Mouse (Mus musculus) midbrain, embryonic 11.5 days (tissue): ENCODE results near the gene Sv2b. TPM values are rescaled to one million over a fixed set of nuclear protein-coding genes. Genes with fewer than 3 reads are reported as not detected.

Source experiments
- ATAC-seq: fragments of 200-750 bp; cut with Nextera tagmentation; 2 replicates; pipeline ENCODE4 v1.8.0; 2017; ENCODE audit warnings: moderate TSS enrichment, moderate library complexity; ENCODE audit not compliant: low FRiP score
- DNase-seq: peaks from one replicate; pipeline ENCODE4 v3.0.0; 2015; ENCODE audit warnings: low spot score; ENCODE audit errors: missing footprints
- H3K27ac ChIP-seq: fragments of 300-500 bp; sonication (generic); 2 replicates; pipeline ENCODE4 v1.5.1; 2014; ENCODE audit warnings: low read depth, low read length
- H3K27me3 ChIP-seq: fragments of 300-500 bp; sonication (generic); 2 replicates; pipeline ENCODE4 v1.6.1; 2014; ENCODE audit warnings: mild to moderate bottlenecking, low read length, moderate library complexity, mixed read lengths; ENCODE audit not compliant: control insufficient read depth, insufficient read depth
- H3K36me3 ChIP-seq: fragments of 300-500 bp; sonication (generic); 2 replicates; pipeline ENCODE4 v1.6.1; 2014; ENCODE audit warnings: mild to moderate bottlenecking, low read length, moderate library complexity, mixed read lengths; ENCODE audit not compliant: control insufficient read depth, insufficient read depth
- H3K4me1 ChIP-seq: fragments of 300-500 bp; sonication (generic); 2 replicates; pipeline ENCODE4 v1.6.1; 2014; ENCODE audit warnings: low read length; ENCODE audit not compliant: control insufficient read depth, insufficient read depth
- H3K4me2 ChIP-seq: fragments of 300-500 bp; sonication (generic); 2 replicates; pipeline ENCODE4 v1.6.1; 2014; ENCODE audit warnings: mild to moderate bottlenecking, moderate library complexity
- H3K4me3 ChIP-seq: fragments of 300-500 bp; sonication (generic); 2 replicates; pipeline ENCODE4 v1.5.1; 2014; ENCODE audit warnings: low read depth, low read length
- H3K9ac ChIP-seq: fragments of 300-500 bp; sonication (generic); 2 replicates; pipeline ENCODE4 v1.6.1; 2014; ENCODE audit warnings: low read length
- H3K9me3 ChIP-seq: fragments of 300-500 bp; sonication (generic); 2 replicates; pipeline ENCODE4 v1.6.1; 2016; ENCODE audit warnings: low read length; ENCODE audit not compliant: control insufficient read depth
- WGBS: fragments of 180-500 bp; shearing (Covaris S2); extraction: QIAGEN DNeasy Blood & Tissue Kit; methylation state at CpG from one replicate; pipeline ENCODE4 v1.1.7; 2014; 5-methylcytosine and 5-hydroxymethylcytosine counted together
- polyA plus RNA-seq: library from polyadenylated mRNA; unstranded; fragments of >200 nt; fragmentation: Nextera tagmentation; extraction: Ambion mirVana; gene quantifications from 2 replicates; pipeline ENCODE4 v1.2.1, GENCODE M21; 2014

Gene Sv2b
- polyA plus RNA-seq, 1 experiment from 2014 or later: 1.8 TPM

DNA sequence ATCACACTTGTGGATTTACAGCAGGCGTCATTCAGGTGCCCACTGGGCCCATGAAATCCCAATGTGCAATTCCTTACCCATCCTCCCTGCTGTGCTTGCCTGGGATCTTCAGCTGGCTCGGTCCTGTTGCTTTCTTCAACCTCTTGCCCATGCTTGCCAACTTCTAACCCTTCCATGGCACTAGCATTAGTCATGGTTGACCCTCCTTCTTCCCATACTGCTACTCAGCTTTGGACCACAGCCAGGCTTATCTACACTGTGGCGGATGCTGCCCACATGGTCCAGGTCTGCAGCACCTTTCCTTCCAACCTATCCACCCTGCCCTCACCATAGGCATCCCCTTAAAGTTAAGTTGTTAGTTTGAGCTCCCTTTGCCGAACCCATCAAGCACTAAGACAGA lies 28.0 kb downstream of the Sv2b start:
- no peak overlapping the region for H3K27ac ChIP-seq
- H3K9ac ChIP-seq: no peak overlapping the region
- H3K36me3 ChIP-seq: no peaks in the 10 kb centered on the region
- no peaks in the 10 kb centered on the region for H3K9me3 ChIP-seq
- H3K27me3 ChIP-seq: no peaks in the 10 kb centered on the region
- no peak for ATAC-seq
- H3K4me3 ChIP-seq: no peak overlapping the region
- 85% methylated on average over 4 of the region's 4 CpGs for WGBS
- no peak for DNase-seq
- H3K4me2 ChIP-seq: no peak overlapping the region
- H3K4me1 ChIP-seq: no peaks in the 10 kb centered on the region; the same call in 1 of the 2 replicates

DNA sequence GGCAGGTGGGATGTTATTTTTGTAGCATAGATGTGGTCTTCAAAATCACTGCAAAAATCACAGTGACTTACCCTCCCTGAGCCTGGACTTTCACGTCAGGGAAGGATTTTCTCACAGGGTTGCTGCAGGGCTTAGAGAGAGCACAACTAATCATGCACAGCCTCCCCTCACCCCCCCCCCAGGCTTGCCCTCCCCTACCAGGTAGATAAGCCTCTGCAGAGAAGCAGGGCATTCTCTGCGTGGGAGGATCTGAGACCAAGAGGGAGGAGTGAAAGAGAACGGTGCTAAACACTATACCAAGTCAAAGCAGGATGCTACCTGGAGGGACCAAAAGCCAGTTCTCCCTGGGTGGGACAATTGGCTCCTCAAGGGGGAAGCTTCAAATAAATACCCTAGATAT lies 31.2 kb downstream of the Sv2b start:
- no peaks in the 10 kb centered on the region for H3K36me3 ChIP-seq
- H3K9me3 ChIP-seq: no peaks in the 10 kb centered on the region
- no peak overlapping the region for H3K27ac ChIP-seq
- H3K9ac ChIP-seq: no peak overlapping the region
- no peaks in the 10 kb centered on the region; the same call in 1 of the 2 replicates for H3K4me1 ChIP-seq
- no peak for ATAC-seq
- no peaks in the 10 kb centered on the region for H3K27me3 ChIP-seq
- no peak overlapping the region for H3K4me2 ChIP-seq
- DNase-seq: no peak
- 10% methylated on average over 3 of the region's 3 CpGs for WGBS
- no peak overlapping the region for H3K4me3 ChIP-seq

DNA sequence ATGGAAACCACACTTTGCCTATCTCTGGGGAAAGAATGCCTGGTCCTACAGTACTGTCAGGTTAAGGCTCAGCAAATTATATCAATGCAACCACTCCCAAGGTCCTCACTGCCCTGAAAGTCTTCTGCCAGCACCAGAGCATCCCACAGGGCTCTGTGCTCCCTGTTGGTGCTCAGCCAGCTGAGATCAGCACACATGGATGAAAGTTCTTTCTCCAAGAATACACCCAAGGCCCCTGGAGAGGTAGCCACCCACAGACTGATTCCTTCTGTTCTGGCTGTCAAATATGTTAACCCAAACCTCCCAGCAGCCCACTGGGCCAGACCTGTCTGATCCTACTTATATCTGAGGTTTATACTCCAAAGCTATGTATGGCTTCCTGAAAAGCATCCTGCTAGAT lies 32.3 kb downstream of the Sv2b start:
- Histone ChIP-seq H3K36me3 (no peaks in the 10 kb centered on the region), H3K27ac (no peak overlapping the region), H3K4me2 (no peak overlapping the region), H3K4me1 (no peaks in the 10 kb centered on the region; the same call in 1 of the 2 replicates), H3K4me3 (no peak overlapping the region), H3K27me3 (no peaks in the 10 kb centered on the region), H3K9me3 (no peaks in the 10 kb centered on the region), H3K9ac (no peak overlapping the region)
- no peak for ATAC-seq
- no peak for DNase-seq

DNA sequence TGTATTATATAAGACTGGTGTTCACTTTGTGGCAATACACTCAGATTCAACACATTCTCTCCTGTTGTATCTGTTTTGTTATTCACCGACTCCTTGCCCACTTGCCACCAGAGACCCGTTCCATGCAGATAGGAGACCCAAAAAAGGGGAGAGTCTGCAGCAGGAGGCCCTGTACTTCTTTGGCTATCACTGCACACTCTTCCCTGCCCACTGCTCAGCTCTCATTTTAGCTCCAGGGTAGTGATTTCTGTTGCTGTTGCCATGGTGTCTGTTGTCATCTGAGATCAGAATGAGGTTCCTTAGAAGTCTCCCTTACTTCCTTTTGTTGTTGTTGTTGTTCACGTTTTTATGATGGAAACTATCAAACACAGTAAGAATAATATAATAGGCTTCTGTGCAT lies 34.5 kb downstream of the Sv2b start:
- no peak overlapping the region for H3K4me3 ChIP-seq
- ATAC-seq: no peak
- 58% methylated on average over 3 of the region's 3 CpGs for WGBS

DNA sequence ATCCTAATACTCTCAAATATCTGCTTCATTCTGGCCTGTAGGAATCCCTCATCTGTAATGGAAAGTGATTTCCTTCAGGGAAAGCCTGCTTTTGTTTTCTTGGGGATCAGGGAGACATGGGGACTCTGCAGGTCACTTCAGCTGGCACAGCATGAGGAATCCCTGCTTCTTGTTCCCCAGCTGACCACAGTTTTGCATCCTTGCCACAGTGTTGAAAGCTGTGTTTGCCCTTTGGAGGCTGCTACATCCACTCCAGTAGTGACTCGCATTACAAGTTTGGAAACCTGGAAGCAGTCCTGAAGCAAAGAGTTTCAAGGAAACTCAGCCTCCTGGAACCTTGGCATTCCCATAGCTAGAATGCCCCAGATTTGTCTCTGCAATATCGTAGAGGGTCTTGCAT lies 35.4 kb downstream of the Sv2b start:
- H3K4me3 ChIP-seq: no peak overlapping the region
- H3K27me3 ChIP-seq: no peaks in the 10 kb centered on the region
- no peaks in the 10 kb centered on the region for H3K4me1 ChIP-seq
- H3K27ac ChIP-seq: no peak overlapping the region
- no peaks in the 10 kb centered on the region for H3K36me3 ChIP-seq
- 49% methylated on average over 2 of the region's 2 CpGs for WGBS
- H3K9ac ChIP-seq: no peak overlapping the region
- no peak for ATAC-seq
- H3K4me2 ChIP-seq: no peak overlapping the region
- DNase-seq: no peak
- H3K9me3 ChIP-seq: no peaks in the 10 kb centered on the region

More for the DNA sequence above, 34.5 kb downstream of the Sv2b start:
- no peak overlapping the region for H3K27ac ChIP-seq
- H3K27me3 ChIP-seq: no peaks in the 10 kb centered on the region
- H3K4me1 ChIP-seq: no peaks in the 10 kb centered on the region
- no peak overlapping the region for H3K4me2 ChIP-seq
- H3K9ac ChIP-seq: no peak overlapping the region
- H3K36me3 ChIP-seq: no peaks in the 10 kb centered on the region
- peak; percentile 33 for DNase-seq
- no peaks in the 10 kb centered on the region for H3K9me3 ChIP-seq

DNA sequence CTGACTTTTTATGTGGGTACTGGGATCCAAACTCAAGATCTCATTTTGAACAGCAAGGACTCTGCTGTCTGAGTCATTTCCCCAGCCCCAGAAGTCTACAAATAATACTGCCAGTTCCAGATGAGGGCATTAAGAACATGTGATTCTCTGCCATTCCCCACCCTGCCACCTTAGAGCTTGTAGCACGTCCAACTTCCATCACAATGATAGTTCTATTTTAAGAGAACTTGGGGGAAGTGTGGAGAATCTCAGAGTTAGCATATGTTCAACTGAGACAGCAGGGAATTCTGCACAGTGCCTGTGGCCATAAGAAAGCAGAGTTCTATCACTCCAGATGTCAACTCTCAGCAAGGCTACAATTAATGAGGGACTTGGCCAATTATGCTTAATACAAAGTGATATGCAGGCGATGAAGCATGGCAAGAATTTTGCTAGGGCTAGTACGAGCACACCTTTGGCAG lies 37.1 kb downstream of the Sv2b start:
- Histone ChIP-seq H3K36me3 (no peaks in the 10 kb centered on the region), H3K9ac (no peak overlapping the region), H3K4me1 (no peaks in the 10 kb centered on the region), H3K27me3 (no peaks in the 10 kb centered on the region), H3K4me3 (no peak overlapping the region), H3K27ac (no peak overlapping the region), H3K4me2 (no peak overlapping the region), H3K9me3 (no peaks in the 10 kb centered on the region)
- 77% methylated on average over 3 of the region's 3 CpGs for WGBS
- ATAC-seq: no peak
- DNase-seq: peak; percentile 64

DNA sequence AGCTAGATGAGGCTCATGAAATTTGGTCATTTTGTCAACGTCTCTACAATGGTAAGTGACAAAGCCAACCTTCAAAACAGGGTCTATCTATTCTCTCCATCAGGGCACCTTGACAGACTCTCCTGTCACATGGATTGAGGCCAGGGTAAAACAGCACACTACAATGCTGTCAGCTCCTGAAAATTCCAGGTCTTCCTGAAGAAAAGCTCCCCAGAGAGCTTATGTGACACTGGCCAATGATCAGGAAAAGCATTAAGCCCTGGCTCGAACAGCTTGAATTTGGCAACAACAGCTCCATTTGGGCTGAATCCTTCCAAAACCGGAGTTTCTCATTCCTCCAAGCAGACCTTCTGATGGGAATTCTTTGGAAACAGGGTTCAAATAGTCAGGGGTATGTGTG lies 37.8 kb downstream of the Sv2b start:
- WGBS: 86% methylated on average over 3 of the region's 3 CpGs
- no peak for ATAC-seq

DNA sequence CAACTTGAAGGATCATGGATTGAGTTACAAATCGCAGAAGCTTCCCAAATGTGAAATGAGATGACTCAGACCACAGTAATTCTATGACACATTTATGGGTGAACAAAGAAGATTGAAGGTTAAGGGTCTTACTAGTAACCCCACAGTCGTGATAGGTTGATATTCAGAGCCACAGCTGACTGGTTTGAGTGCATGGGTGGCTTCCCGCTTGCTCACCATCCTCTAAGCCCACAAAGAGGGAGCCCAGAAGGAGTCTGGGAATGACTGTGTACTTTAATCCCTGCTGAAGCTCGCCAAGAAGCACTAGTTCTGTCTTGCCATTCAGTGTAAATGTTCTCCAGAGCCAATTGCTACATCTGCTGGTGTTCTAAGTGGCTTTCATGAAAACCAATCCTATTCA lies 41.8 kb downstream of the Sv2b start:
- no peaks in the 10 kb centered on the region for H3K36me3 ChIP-seq
- H3K27ac ChIP-seq: no peak overlapping the region
- no peak overlapping the region for H3K4me3 ChIP-seq
- no peak for ATAC-seq
- H3K9me3 ChIP-seq: no peaks in the 10 kb centered on the region
- no peaks in the 10 kb centered on the region for H3K4me1 ChIP-seq
- DNase-seq: no peak
- no peaks in the 10 kb centered on the region for H3K27me3 ChIP-seq
- WGBS: 78% methylated on average over 4 of the region's 4 CpGs
- no peak overlapping the region for H3K9ac ChIP-seq
- H3K4me2 ChIP-seq: no peak overlapping the region

More for the DNA sequence above, 37.8 kb downstream of the Sv2b start:
- DNase-seq: no peak
- H3K27me3 ChIP-seq: no peaks in the 10 kb centered on the region
- no peak overlapping the region for H3K27ac ChIP-seq
- H3K4me2 ChIP-seq: no peak overlapping the region
- H3K4me1 ChIP-seq: no peaks in the 10 kb centered on the region
- no peaks in the 10 kb centered on the region for H3K36me3 ChIP-seq
- H3K9ac ChIP-seq: no peak overlapping the region
- H3K9me3 ChIP-seq: no peaks in the 10 kb centered on the region
- H3K4me3 ChIP-seq: no peak overlapping the region

DNA sequence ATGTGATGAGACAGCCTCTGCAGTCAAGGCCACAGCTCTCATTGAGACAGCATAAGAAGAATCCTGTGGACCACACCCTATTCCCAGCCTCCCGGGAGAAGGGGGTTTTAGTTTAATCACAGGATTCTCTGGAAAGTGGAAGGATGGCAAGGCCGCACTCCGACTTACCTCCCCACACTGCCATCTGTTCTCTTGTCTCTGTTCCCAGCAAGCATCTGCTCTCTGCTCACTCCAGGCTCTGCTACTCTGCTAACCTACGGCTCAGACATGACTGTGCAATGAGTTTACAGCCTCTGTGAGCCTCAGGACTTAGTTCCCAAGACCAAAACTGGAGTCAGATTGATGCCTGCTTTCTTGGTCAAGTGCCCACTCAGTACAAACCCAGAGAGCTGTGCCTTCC lies 43.8 kb downstream of the Sv2b start:
- H3K4me1 ChIP-seq: no peaks in the 10 kb centered on the region

DNA sequence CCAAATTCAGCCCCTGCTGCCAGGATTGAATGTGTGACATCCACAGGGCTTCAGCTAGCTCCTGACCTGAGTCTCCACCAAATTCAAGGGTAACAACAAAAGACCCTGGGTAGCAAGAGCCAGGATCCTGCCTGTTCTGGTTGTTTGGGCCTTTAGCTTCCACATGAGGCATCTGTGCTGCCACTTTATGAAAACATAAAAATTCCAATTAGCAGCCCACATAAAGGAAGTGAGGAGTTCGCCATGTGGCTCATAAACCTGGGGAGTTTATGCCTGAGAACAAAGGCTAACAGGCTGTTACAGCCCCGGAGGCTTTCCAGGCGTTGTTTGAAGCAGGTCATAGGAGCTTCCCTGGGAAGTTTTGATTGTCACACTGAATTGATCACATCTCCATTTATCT lies 49.1 kb downstream of the Sv2b start:
- H3K27me3 ChIP-seq: no peaks in the 10 kb centered on the region
- ATAC-seq (no peak), DNase-seq (no peak)
- H3K4me2 ChIP-seq: no peak overlapping the region
- no peak overlapping the region for H3K27ac ChIP-seq
- no peak overlapping the region for H3K9ac ChIP-seq
- 76% methylated on average over 3 of the region's 3 CpGs for WGBS
- no peaks in the 10 kb centered on the region for H3K9me3 ChIP-seq
- H3K4me3 ChIP-seq: no peak overlapping the region
- H3K36me3 ChIP-seq: no peaks in the 10 kb centered on the region
- no peaks in the 10 kb centered on the region for H3K4me1 ChIP-seq

More for the DNA sequence above, 43.8 kb downstream of the Sv2b start:
- ATAC-seq (no peak), DNase-seq (no peak)
- no peaks in the 10 kb centered on the region for H3K9me3 ChIP-seq
- no peak overlapping the region for H3K4me2 ChIP-seq
- 74% methylated on average over 4 of the region's 4 CpGs for WGBS
- no peaks in the 10 kb centered on the region for H3K27me3 ChIP-seq
- no peak overlapping the region for H3K4me3 ChIP-seq
- H3K36me3 ChIP-seq: no peaks in the 10 kb centered on the region
- H3K27ac ChIP-seq: no peak overlapping the region
- H3K9ac ChIP-seq: no peak overlapping the region
